Mouse (Mus musculus): ENCODE data around the gene Scyl1. TPM values are rescaled to one million over a fixed set of nuclear protein-coding genes. Genes with fewer than 3 reads are reported as not detected.

Gene Scyl1
- polyA plus RNA-seq, 1 experiment from 2014 or later: 38.1 TPM

DNA sequence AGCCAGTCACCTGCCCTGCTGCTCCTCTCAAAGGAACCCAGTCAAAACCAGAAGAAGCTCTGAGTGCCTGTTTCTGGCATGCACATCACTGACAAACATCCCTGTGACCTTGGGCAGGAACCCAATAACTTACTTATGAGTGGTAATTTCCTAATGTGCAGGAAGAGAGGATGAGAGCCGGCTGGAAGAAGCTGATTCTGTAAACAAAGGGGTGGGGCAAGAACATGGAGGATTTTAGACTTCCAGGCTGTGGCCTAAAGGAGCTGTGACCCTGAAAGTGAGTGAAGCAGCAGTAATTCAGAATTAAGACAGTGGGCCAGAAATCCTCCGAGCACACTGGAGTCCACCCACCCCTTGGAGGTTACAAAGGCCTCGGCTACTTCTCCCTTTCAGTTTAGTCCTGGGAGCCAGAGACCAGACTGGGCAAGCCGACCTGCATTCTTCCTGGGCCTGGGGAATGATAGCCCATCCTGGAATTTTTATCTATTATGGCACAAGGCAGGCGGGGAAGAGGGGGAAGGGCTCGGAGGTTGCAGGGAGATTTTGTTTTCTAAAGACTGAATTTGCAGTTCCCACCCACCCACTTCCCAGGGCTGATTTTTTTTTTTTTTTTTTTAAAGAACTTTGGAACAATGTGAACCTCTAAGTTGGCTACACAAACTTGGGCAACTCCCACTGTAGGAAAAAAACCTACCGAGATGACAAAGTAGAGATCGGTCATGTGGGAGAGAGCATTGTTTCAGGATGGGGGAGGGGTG lies 35.0 kb upstream of the Scyl1 start:
- no peak for TF ChIP-seq CTCF (IDR thresholded peaks at IDR 0.05; ENCODE audit: low read depth)
- TF ChIP-seq EP300 (optimal IDR thresholded peaks at IDR 0.05): peak; percentile 10
- Histone ChIP-seq H3K36me3 (ENCODE audit: control insufficient read depth, insufficient read depth, low read length) (no peaks in the 10 kb centered on the region), H3K27ac (replicated peaks) (peak overlapping the region; percentile 100), H3K4me3 (ENCODE audit: low read depth, low read length) (no peak overlapping the region), H3K9me3 (ENCODE audit: control insufficient read depth, low read length) (no peaks in the 10 kb centered on the region), H3K9ac (ENCODE audit: low read length) (peak overlapping the region; percentile 51), H3K4me2 (replicated peaks; ENCODE audit: low read depth) (peak overlapping the region; percentile 29; the same call in 1 of the 2 replicates), H3K4me1 (replicated peaks; ENCODE audit: control insufficient read depth, insufficient read depth) (peaks cover 28% of the 10 kb centered on the region), H3K27me3 (ENCODE audit: control insufficient read depth, insufficient read depth, low read length) (no peaks in the 10 kb centered on the region)
- DNase-seq (ENCODE audit: low spot score): no peak
- ATAC-seq (ENCODE audit: low FRiP score, low TSS enrichment): no peak
- WGBS: 7% methylated on average over 8 of the region's 8 CpGs

DNA sequence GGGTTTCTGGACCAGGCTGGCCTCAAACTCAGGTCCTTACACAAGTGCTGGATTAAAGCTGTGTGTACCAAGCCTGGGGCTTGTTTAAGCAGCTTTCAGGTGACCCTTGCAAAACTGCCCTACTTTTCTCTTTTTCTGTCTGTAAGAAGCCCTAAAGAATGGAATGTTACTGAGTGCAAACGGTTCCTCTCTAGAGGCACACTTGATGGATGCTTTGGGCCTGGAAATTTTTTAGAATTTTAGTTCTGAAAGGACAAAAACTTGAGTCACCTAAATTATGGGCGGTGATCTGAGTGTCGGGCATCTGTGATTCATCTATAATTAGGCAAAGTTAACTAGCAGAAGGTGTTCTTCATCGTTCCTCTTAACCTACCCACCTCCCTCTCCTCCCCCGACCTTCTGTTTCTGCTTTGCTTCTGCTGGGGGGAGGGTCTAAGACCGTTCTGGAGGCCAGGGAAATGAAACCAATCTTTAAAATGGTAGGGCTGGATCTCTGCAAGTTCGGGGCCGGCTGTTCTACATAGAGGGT lies 33.2 kb upstream of the Scyl1 start:
- Histone ChIP-seq H3K27me3 (ENCODE audit: control insufficient read depth, insufficient read depth, low read length) (no peaks in the 10 kb centered on the region), H3K36me3 (ENCODE audit: control insufficient read depth, insufficient read depth, low read length) (no peaks in the 10 kb centered on the region), H3K27ac (replicated peaks) (peak overlapping the region; percentile 100), H3K4me3 (ENCODE audit: low read depth, low read length) (no peak overlapping the region; the same call in 1 of the 2 replicates), H3K4me2 (replicated peaks; ENCODE audit: low read depth) (peak overlapping the region; percentile 88), H3K9ac (ENCODE audit: low read length) (peak overlapping the region; percentile 92), H3K4me1 (replicated peaks; ENCODE audit: control insufficient read depth, insufficient read depth) (peaks cover 14% of the 10 kb centered on the region; the same call in 1 of the 2 replicates), H3K9me3 (ENCODE audit: control insufficient read depth, low read length) (no peaks in the 10 kb centered on the region)
- WGBS: 28% methylated on average over 8 of the region's 8 CpGs
- ATAC-seq (ENCODE audit: low FRiP score, low TSS enrichment) (no peak), DNase-seq (ENCODE audit: low spot score) (no peak)
- TF ChIP-seq EP300 (optimal IDR thresholded peaks at IDR 0.05): no peak
- TF ChIP-seq CTCF (IDR thresholded peaks at IDR 0.05; ENCODE audit: low read depth): no peak

DNA sequence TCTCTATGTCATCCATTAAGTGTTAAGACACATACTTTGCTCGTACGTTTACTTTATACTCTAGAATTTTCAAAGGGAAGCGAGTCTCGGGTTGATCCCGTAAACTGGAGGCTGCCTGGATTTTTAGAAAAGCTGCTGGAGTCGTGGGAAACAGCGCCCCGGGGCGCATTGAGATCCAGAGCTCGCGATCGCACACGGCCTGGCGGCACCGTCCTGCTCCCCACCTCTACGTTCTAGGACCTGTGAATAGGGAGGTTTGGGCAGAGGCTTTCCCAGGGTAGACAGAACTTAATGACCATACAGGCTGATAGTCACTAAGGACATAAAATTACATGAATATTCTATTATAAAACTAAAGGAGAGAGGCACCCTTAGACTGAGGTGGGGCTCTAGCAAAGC lies 32.7 kb upstream of the Scyl1 start:
- no peaks in the 10 kb centered on the region for H3K36me3 ChIP-seq (ENCODE audit: control insufficient read depth, insufficient read depth, low read length)
- H3K27me3 ChIP-seq (ENCODE audit: control insufficient read depth, insufficient read depth, low read length): no peaks in the 10 kb centered on the region
- H3K4me1 ChIP-seq (replicated peaks; ENCODE audit: control insufficient read depth, insufficient read depth): peaks cover 14% of the 10 kb centered on the region; the same call in 1 of the 2 replicates
- H3K9ac ChIP-seq (ENCODE audit: low read length): peak overlapping the region; percentile 92
- no peak for TF ChIP-seq EP300 (optimal IDR thresholded peaks at IDR 0.05)
- no peak for TF ChIP-seq CTCF (IDR thresholded peaks at IDR 0.05; ENCODE audit: low read depth)
- ATAC-seq (ENCODE audit: low FRiP score, low TSS enrichment) (no peak), DNase-seq (ENCODE audit: low spot score) (no peak)
- WGBS: under 1% methylated on average over 16 of the region's 16 CpGs
- peak overlapping the region; percentile 88 for H3K4me2 ChIP-seq (replicated peaks; ENCODE audit: low read depth)
- H3K4me3 ChIP-seq (ENCODE audit: low read depth, low read length): peak overlapping the region; percentile 61
- peak overlapping the region; percentile 100 for H3K27ac ChIP-seq (replicated peaks)
- no peaks in the 10 kb centered on the region for H3K9me3 ChIP-seq (ENCODE audit: control insufficient read depth, low read length)

DNA sequence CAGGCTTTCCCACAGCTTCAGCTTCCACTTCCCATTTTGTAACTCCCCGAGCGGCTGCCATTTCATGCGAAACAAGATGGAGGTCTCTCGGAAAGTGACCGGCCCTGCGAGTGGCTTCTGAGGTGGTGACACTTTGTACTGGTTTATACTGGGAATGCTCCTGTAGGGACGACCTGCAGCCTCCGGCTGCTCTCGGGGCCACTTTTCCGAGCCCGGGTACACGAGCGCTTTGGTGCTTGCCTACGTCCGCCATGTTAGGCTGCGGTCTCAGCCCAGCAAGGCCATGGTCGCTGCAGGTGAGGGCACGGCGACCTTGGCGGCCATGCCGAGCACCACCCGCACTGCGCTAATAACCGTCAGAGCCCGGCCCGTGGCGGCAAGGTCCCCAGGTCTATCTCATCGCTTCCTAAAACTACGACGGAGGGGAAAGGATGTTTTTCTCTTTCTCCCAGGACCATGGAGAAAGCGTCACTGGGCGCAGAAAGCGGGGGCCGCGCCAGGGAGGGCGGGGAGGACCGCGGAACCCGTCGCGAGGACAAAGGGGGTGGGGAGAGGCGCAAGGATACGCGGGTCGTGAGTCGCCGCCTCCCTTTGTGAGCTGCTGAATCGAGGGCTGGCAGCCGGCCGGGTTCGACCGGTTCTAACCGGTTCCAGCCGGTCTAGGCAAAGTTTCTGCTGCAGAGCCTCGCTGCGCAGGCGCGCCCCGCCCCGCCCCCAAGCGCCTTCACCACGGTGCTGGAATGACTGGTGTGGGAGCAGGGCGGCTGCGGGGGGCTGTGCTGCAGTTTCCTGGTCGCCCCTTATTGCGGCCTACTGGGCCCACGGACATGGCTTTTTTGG lies 32.0 kb upstream of the Scyl1 start:
- peaks cover 14% of the 10 kb centered on the region; the same call in 1 of the 2 replicates for H3K4me1 ChIP-seq (replicated peaks; ENCODE audit: control insufficient read depth, insufficient read depth)
- peak; percentile 100 for DNase-seq (ENCODE audit: low spot score)
- H3K9me3 ChIP-seq (ENCODE audit: control insufficient read depth, low read length): no peaks in the 10 kb centered on the region
- H3K36me3 ChIP-seq (ENCODE audit: control insufficient read depth, insufficient read depth, low read length): no peaks in the 10 kb centered on the region
- under 1% methylated on average over 63 of the region's 67 CpGs for WGBS
- H3K27ac ChIP-seq (replicated peaks): peak overlapping the region; percentile 100
- peak overlapping the region; percentile 61 for H3K4me3 ChIP-seq (ENCODE audit: low read depth, low read length)
- TF ChIP-seq EP300 (optimal IDR thresholded peaks at IDR 0.05) (peak; percentile 98), CTCF (IDR thresholded peaks at IDR 0.05; ENCODE audit: low read depth) (no peak; the same call in 1 of the 2 replicates)
- peak overlapping the region; percentile 92 for H3K9ac ChIP-seq (ENCODE audit: low read length)
- peak overlapping the region; percentile 88 for H3K4me2 ChIP-seq (replicated peaks; ENCODE audit: low read depth)
- peak; percentile 92 for ATAC-seq (ENCODE audit: low FRiP score, low TSS enrichment)
- no peaks in the 10 kb centered on the region for H3K27me3 ChIP-seq (ENCODE audit: control insufficient read depth, insufficient read depth, low read length)

DNA sequence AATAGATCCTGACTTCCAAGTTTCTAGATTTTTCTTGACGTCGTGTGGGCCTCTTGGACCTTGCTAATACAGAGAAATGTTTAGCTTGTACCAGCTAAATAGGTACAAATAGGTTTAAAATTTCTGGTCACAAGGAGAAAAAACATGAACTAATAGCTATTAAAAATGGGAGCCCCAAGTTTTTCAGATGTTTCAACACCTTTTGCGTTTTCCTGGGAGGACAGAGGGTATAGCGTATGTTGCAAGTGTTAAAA lies 31.5 kb upstream of the Scyl1 start:
- H3K4me3 ChIP-seq (ENCODE audit: low read depth, low read length): peak overlapping the region; percentile 61
- H3K9me3 ChIP-seq (ENCODE audit: control insufficient read depth, low read length): no peaks in the 10 kb centered on the region
- H3K36me3 ChIP-seq (ENCODE audit: control insufficient read depth, insufficient read depth, low read length): no peaks in the 10 kb centered on the region
- DNase-seq (ENCODE audit: low spot score) (no peak), ATAC-seq (ENCODE audit: low FRiP score, low TSS enrichment) (no peak)
- peak overlapping the region; percentile 100 for H3K27ac ChIP-seq (replicated peaks)
- no peaks in the 10 kb centered on the region for H3K27me3 ChIP-seq (ENCODE audit: control insufficient read depth, insufficient read depth, low read length)
- TF ChIP-seq EP300 (optimal IDR thresholded peaks at IDR 0.05) (no peak), CTCF (IDR thresholded peaks at IDR 0.05; ENCODE audit: low read depth) (no peak)
- peak overlapping the region; percentile 92 for H3K9ac ChIP-seq (ENCODE audit: low read length)
- H3K4me1 ChIP-seq (replicated peaks; ENCODE audit: control insufficient read depth, insufficient read depth): peaks cover 14% of the 10 kb centered on the region; the same call in 1 of the 2 replicates
- peak overlapping the region; percentile 88 for H3K4me2 ChIP-seq (replicated peaks; ENCODE audit: low read depth)
- WGBS: 0% methylated on average over 4 of the region's 4 CpGs

All from stomach, postnatal 0 days (tissue).